Mouse (Mus musculus): ENCODE measurements around the gene Kri1. TPM values are rescaled to one million over a fixed set of nuclear protein-coding genes. Genes with fewer than 3 reads are reported as not detected.

Gene Kri1
- 10 to 100 TPM; 82.2 to 87.7 TPM for total RNA-seq (2023)

GRCm38 (mm10) chr9:21287571-21288402 is at the start of gene Kri1:
Gene Kri1, minus strand, starts transcription at chr9:21287969.

GRCm38 (mm10) chr9:21320619-21321512 is 33.1 kb upstream of the Kri1 start, which contains the start of gene Slc44a2:
Gene Slc44a2, plus strand, starts transcription at chr9:21320698.

GRCm38 (mm10) chr9:21312134-21312533 is 24.4 kb upstream of the Kri1 start, which contains the start of gene Ap1m2:
Gene Ap1m2, minus strand, starts transcription at chr9:21312337.

GRCm38 (mm10) chr9:21291022-21291787 is 3.4 kb upstream of the Kri1 start, which contains the start of gene Cdkn2d:
Gene Cdkn2d, minus strand, starts transcription at chr9:21291407.

GRCm38 (mm10) chr9:21265000-21265561 is 22.7 kb downstream of the Kri1 start, which contains the start of gene Atg4d:
Gene Atg4d, plus strand, starts transcription at chr9:21265293.

GRCm38 (mm10) chr9:21248326-21248725 is 39.4 kb downstream of the Kri1 start, which contains the start of gene S1pr5:
Gene S1pr5, minus strand, starts transcription at chr9:21248443.

DNA sequence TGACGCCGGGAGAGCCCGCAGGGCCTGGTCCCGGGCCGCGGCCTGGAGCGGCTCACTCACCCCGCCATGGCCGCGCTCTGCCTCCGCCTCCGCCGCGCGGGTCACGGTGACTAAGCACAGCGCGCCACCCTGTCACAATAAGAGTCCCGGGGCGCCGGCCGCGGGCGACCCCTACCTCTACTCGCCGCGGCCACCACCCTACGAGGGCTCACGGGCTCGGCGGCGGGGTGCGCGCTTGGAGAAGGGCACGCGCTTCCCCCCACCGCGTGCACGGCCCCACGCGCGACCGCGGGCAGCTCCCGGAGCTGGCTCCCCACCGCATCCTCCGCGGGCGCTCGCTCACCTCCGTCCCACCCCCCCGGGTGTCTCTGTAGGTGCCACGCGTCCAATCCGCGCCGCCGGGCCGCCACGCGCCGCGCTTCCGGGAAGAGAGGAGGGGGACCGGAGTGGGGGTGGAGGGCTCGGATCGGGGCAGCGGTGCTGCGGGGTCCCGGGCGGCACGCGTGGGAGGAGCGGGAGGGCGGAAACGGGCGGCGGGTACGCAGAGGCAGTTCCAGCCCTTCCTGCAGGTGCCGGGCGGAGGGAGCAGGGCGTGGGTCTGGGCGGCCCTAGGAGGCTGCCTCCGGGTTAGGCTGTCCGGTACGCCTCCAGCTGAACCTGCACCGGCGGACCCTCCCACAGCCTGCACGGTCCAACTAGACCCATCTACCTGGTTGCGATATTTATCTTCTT is 48.9 kb downstream of the Kri1 start, which contains the start of gene Keap1:
Gene Keap1, minus strand, starts transcription at position 629 of the 732 bp plus-strand sequence.

Other genes with a start within 250 kb of the Kri1 start
- not detected for gene Zglp1, start 220.9 kb downstream of the Kri1 start, total RNA-seq (2023)
- under 1 TPM; 0.22 to 0.29 TPM for gene Gm49373, start 214.9 kb downstream of the Kri1 start, total RNA-seq (2023)
- 1 to 10 TPM; 6.5 to 6.9 TPM for gene Fdx1l, start 214.4 kb downstream of the Kri1 start, total RNA-seq (2023)
- gene Gm38431, start 196.0 kb downstream of the Kri1 start, total RNA-seq (2023), result 1 to 10 TPM; 1.5 to 2.5 TPM
- gene Raver1, start 196.0 kb downstream of the Kri1 start, total RNA-seq (2023), result 10 to 100 TPM; 49.1 to 62.5 TPM
- 10 to 100 TPM; 40.0 to 51.1 TPM for gene Tyk2, start 156.7 kb downstream of the Kri1 start, total RNA-seq (2023)
- 10 to 100 TPM; 69.5 to 82.3 TPM for gene Cdc37, start 138.0 kb downstream of the Kri1 start, total RNA-seq (2023)
- 1 to 10 TPM; 5.0 to 7.1 TPM for gene Pde4a, start 122.3 kb downstream of the Kri1 start, total RNA-seq (2023)
- 10 to 100 TPM; 27.2 to 28.5 TPM for gene Keap1, start 48.6 kb downstream of the Kri1 start, total RNA-seq (2023)
- 1 to 10 TPM; 2.2 to 2.4 TPM for gene S1pr5, start 39.5 kb downstream of the Kri1 start, total RNA-seq (2023)
- 10 to 100 TPM; 45.6 to 49.8 TPM for gene Atg4d, start 22.7 kb downstream of the Kri1 start, total RNA-seq (2023)
- gene Cdkn2d, start 3.4 kb upstream of the Kri1 start, total RNA-seq (2023), result 100 to 1,000 TPM; 121 to 129 TPM
- gene Ap1m2, start 24.4 kb upstream of the Kri1 start, total RNA-seq (2023), result 1 to 10 TPM; 3.2 to 3.7 TPM
- gene Slc44a2, start 32.7 kb upstream of the Kri1 start, total RNA-seq (2023), result 100 to 1,000 TPM; 130 to 143 TPM
- 10 to 100 TPM; 38.1 to 39.5 TPM for gene Ilf3, start 79.9 kb upstream of the Kri1 start, total RNA-seq (2023)
- gene Qtrt1, start 123.9 kb upstream of the Kri1 start, total RNA-seq (2023), result 10 to 100 TPM; 10.5 to 18.5 TPM
- gene Dnm2, start 136.9 kb upstream of the Kri1 start, total RNA-seq (2023), result 100 to 1,000 TPM; 251 to 254 TPM
- gene Tmed1, start 222.3 kb upstream of the Kri1 start, total RNA-seq (2023), result 1 to 10 TPM; 5.0 to 7.5 TPM
- 100 to 1,000 TPM; 240 to 247 TPM for gene AB124611, start 238.2 kb upstream of the Kri1 start, total RNA-seq (2023)

All from neutrophil, adult 59 days (primary cell).